Mouse (Mus musculus): ENCODE results near the gene Fdx1.

DNA sequence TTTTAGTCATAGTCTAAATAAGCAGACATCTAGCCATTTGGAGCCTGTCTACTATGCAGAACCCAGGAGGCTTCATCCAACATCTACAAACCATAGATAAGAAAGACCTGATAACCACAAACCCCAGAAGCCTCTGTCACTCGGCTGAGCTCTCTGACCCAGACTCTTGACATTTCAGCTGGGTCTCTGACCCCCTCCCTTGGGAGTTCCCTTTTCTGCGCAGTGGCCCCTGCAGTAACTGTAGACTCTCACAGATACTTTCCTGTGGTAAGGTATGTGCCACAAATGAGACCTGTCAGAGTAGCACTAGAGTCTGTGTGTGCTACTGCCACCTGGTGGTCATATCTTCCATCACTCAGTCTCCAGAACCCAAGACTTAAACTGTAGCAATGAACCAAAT, 54.5 kb downstream of the Fdx1 start:
- TF ChIP-seq POLR2A (IDR thresholded peaks at IDR 0.05; ENCODE audit: control insufficient read depth, extremely low read depth, insufficient read depth, low read length, poor library complexity) (no peak), CTCF (IDR thresholded peaks at IDR 0.05; ENCODE audit: borderline replicate concordance, control insufficient read depth, extremely low read depth, insufficient read depth, low read length, poor library complexity) (no peak)

All from thymus, adult 2 months (tissue).